Mouse (Mus musculus): ENCODE measurements around the gene Col10a1.
"Not testable (repeated sequence)": the region's sequence is repeated elsewhere in the genome, so short reads cannot be mapped to it uniquely, and the experiment has no call there.

Col10a1 gene

GRCm38 (mm10) chr10:34389681-34390080, at the start of gene Col10a1:
Gene Col10a1 (plus strand): TSS chr10:34389981.
- DNase-seq (ENCODE audit: low read depth): no peak

- no peak for DNase-seq (ENCODE audit: low read depth)
These were observed 48.8 kb upstream of the Col10a1 start for GRCm38 (mm10) chr10:34341014-34341413.

DNA sequence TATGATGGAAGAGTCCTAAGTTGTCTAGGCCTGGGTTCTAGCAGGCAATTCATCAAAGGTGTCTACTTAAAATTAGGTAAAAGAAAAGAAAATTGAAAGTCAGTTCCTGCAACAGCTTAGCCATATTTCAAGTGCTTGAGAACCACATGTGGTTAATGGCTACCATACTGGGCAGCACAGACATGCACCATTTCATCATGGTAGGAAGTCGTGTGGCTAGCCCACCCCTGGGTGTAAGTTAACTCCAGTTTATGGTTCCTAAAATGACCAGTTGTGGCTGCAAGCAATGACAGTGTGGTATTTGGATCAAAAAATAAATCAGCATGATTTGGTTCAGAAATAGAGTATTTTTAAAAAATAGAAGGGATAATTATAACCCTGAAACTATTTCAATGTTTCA, 47.9 kb upstream of the Col10a1 start:
- DNase-seq (ENCODE audit: low read depth): no peak

GRCm38 (mm10) chr10:34352166-34352565, 37.6 kb upstream of the Col10a1 start:
- DNase-seq (ENCODE audit: low read depth): no peak

DNA sequence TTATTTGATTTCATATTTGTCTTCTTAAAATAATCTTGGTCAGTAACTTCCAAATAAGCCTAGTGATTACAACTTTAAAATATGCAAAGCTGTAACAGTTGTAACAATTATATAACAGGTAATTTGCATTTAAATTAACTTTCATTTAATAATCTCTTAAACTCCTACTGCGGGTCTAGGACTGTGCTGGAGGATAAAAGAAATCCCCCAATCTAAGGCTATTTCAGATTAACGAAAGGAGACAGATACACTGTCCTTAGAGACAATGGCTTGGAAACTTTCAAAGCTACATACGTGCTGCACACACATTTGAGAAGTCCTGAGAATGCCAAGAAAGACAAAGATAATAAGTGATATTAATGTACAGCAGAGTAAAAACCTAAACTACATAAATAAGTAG, 31.5 kb upstream of the Col10a1 start:
- DNase-seq (ENCODE audit: low read depth): no peak

- no peak for DNase-seq (ENCODE audit: low read depth)
These were observed 26.0 kb upstream of the Col10a1 start for GRCm38 (mm10) chr10:34363756-34364155.

- no peak for DNase-seq (ENCODE audit: low read depth)
These were observed 21.6 kb upstream of the Col10a1 start for GRCm38 (mm10) chr10:34368138-34368537.

GRCm38 (mm10) chr10:34373332-34373731, 16.4 kb upstream of the Col10a1 start:
- DNase-seq (ENCODE audit: low read depth): no peak

GRCm38 (mm10) chr10:34385636-34386035, 4.1 kb upstream of the Col10a1 start:
- DNase-seq (ENCODE audit: low read depth): no peak

- no peak for DNase-seq (ENCODE audit: low read depth)
These were observed 7.2 kb downstream of the Col10a1 start for GRCm38 (mm10) chr10:34396959-34397358.

DNA sequence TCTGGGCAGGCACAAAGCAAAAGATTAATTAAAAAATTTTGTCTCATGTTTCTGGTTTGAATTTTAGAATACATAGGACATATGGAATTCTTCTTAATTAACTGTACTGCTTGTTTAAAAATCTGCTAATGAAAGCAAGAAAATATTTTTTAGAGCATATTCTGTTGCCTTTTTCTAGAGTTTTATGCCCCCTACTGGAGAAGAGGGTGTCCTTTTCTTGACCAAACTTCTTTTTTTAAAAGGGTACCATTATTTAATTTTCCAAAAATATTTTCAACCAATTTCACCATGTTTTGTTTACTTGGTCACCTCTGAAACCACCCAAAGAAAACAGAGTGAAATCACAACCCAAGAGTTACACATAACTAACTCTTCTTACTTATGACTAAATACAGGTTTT, 9.5 kb downstream of the Col10a1 start:
- DNase-seq (ENCODE audit: low read depth): no peak

- peak; percentile 79 for DNase-seq (ENCODE audit: low read depth)
These were observed 28.5 kb downstream of the Col10a1 start, which contains the start of gene Nt5dc1 for GRCm38 (mm10) chr10:34418204-34418756. Gene Nt5dc1 (minus strand): TSS chr10:34418552.

- DNase-seq (ENCODE audit: low read depth): not testable (repeated sequence)
These were observed 29.0 kb downstream of the Col10a1 start for GRCm38 (mm10) chr10:34418794-34419193.

DNA sequence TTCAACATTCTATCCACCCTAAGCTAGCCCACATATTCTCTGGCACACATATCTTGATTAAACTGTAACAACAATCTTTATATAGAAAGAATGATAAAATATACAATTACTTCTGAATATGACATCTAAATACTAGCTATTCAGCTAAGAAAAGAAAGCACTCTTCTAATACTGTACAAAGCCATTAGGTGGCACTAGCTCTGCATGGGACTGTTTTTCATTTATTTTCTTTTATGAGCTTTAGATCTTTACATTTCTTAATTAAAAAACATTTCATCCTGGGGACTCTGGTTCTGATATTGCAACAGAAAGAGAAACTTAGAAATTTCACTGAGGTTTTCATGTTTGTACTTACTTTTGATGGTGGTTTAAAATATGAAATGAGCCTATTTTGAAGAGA, 42.0 kb downstream of the Col10a1 start:
- DNase-seq (ENCODE audit: low read depth): no peak

DNA sequence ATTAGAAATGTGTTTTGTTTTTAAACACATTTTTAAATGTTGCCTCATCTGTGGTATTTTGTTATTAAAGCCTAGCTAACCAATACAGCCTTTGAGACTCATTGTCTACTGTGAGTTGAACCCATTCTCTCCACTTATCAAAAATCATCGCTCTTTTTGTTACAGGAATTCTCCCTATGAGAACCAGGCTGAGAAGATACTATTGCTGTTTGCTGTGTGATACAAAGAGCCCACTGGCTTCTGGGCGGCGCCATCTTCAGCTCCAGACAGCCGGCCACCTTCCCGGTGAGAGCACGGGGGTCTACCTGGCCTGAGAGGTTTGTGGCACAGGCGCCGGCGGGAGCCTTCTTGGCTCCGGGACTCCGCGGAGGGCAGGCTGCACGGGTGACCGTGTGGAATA, 44.4 kb downstream of the Col10a1 start:
- DNase-seq (ENCODE audit: low read depth): not testable (repeated sequence)
